Mouse (Mus musculus): ENCODE measurements around the gene Kctd5.

DNA sequence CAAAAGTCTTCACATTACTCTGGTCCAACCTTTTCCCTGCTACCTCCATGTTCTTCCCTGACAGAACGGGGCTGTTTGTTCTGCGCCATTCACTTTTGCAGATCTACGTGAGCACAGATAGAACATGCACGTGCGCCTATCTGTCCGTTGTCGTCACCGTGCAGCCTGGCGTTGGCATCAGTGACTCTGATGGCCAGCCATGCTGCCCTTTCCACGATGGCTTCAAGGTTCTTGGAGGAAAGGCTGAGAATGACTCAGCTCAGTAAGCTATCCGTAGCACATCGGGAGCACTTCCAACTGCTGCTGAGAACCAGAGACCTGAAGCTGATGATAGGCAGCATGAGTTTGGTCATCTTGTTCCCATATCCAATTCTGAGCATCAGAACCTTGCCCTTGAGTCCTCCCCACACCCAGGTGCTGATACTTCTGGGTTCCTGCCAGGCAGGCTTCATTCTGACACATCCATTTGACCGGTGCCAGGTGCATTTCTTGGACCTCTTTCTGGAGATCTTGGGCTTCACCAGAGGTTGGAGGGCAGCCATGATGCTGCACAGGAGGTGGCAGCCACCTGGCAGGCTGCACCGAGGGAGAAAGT lies 69.1 kb downstream of the Kctd5 start:
- no peak for TF ChIP-seq CTCF (IDR thresholded peaks at IDR 0.05; ENCODE audit: insufficient read depth, low read depth, low read length)
- no peak for TF ChIP-seq POLR2A (IDR thresholded peaks at IDR 0.05; ENCODE audit: insufficient read depth, low read depth, low read length)

All from olfactory bulb, adult 2 months (tissue).